28 mouse cellular contexts compared by ENCODE assay signal in the genomic region with DNA sequence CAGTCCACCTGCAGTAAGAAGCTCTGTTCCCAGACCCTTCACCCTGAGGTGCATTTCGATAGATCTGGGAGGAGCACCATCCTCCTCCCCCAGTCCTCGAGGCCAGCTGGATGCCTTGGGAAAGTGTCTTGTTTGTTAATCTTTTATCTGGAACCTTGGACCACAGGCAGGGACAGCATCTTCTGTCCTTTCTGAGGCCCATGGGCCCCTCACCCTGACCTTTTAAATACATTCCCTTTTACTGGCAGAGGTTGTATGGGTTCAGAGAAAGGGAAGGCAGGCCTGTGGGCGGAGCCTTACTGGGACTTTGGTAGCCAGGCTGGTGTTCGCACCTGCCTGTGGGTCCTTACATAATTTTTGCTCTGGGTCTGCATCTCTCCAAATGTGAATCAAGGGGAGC. TPM values are rescaled to one million over a fixed set of nuclear protein-coding genes. Genes with fewer than 3 reads are reported as not detected.
DNase-seq lines count a peak whose midpoint lies in the region; ATAC-seq lines count a peak whose summit lies in the region.
"Had no signal": no experiment of that assay in that cellular context is flagged by ENCODE, and none has a peak within 500 bp of the region (broad histone marks: within the 10 kb centered on the region; RNA-seq: fewer than 3 reads in every experiment).

No protein-coding gene starts in this region.

- peaks cover 12% of the 10 kb centered on the region for H3K4me1 ChIP-seq in kidney, embryonic 16.5 days (ENCODE audit: insufficient read depth, low read length)

- peak overlapping the region; percentile 76 for H3K27ac ChIP-seq in kidney, embryonic 16.5 days (ENCODE audit: low read length)
- H3K27ac ChIP-seq: embryonic facial prominence, embryonic 13.5 days; forebrain, embryonic 13.5 days; gastrocnemius, adult 2 months; hindbrain, postnatal 0 days; limb, embryonic 10.5 days; liver, embryonic 15.5 days; lung, embryonic 15.5 days; midbrain, embryonic 15.5 days; neural tube, embryonic 13.5 days; stomach, postnatal 0 days had no signal

- ATAC-seq in kidney, embryonic 16.5 days (ENCODE audit: low FRiP score, low TSS enrichment) = peak; percentile 40
- ATAC-seq: forebrain, embryonic 13.5 days; hindbrain, postnatal 0 days; intestine, embryonic 16.5 days; midbrain, embryonic 15.5 days; Patski had no signal

- no peaks in the 10 kb centered on the region for H3K9me3 ChIP-seq in kidney, embryonic 16.5 days (ENCODE audit: low read length)
- H3K9me3 ChIP-seq: embryonic facial prominence, embryonic 13.5 days; forebrain, embryonic 13.5 days; heart, embryonic 12.5 days; limb, embryonic 10.5 days; liver, embryonic 15.5 days; lung, embryonic 15.5 days; midbrain, embryonic 15.5 days; neural tube, embryonic 13.5 days had no signal

- H3K9ac ChIP-seq in kidney, embryonic 16.5 days (replicated peaks; ENCODE audit: low read length) = no peak overlapping the region
- H3K9ac ChIP-seq: embryonic facial prominence, embryonic 13.5 days; forebrain, embryonic 13.5 days; heart, embryonic 12.5 days; liver, embryonic 15.5 days; lung, embryonic 15.5 days; midbrain, embryonic 15.5 days; neural tube, embryonic 13.5 days had no signal

- 64% methylated on average over 4 of the region's 4 CpGs for WGBS in kidney, embryonic 16.5 days

- DNase-seq in ovary, postnatal 36 days (ENCODE audit: low spot score) = peak; percentile 39
- DNase-seq in ovary, postnatal 14 days (ENCODE audit: low spot score) = no peak
- peak; percentile 40 to 65 for DNase-seq in kidney, postnatal 4 days
- DNase-seq in heart, adult 18-20 months = no peak
- no peak for DNase-seq in heart, postnatal 4 days
- no peak for DNase-seq in layer of hippocampus, adult 9-11 months
- DNase-seq: B cell, adult 2 months; cerebellum, adult 18-20 months; cerebellum, postnatal 14 days; gastrocnemius, adult 2 months; liver; lung, postnatal 36 days; thymus, postnatal 14 days had no signal

- H3K27me3 ChIP-seq in kidney, embryonic 16.5 days (ENCODE audit: insufficient read depth, low read length) = peaks cover 23% of the 10 kb centered on the region
- H3K27me3 ChIP-seq: CH12.LX, Patski had no signal

- H3K36me3 ChIP-seq in kidney, embryonic 16.5 days (ENCODE audit: insufficient read depth, low read length) = no peaks in the 10 kb centered on the region
- H3K36me3 ChIP-seq: embryonic facial prominence, embryonic 13.5 days; heart, embryonic 12.5 days; limb, embryonic 10.5 days; liver, embryonic 15.5 days; lung, embryonic 15.5 days; midbrain, embryonic 15.5 days; neural tube, embryonic 13.5 days had no signal

- no peak overlapping the region for H3K4me3 ChIP-seq in kidney, embryonic 16.5 days (ENCODE audit: low read length)
- H3K4me3 ChIP-seq: embryonic facial prominence, embryonic 13.5 days; forebrain, embryonic 13.5 days; gastrocnemius, adult 2 months; heart, embryonic 12.5 days; limb, embryonic 10.5 days; liver, embryonic 15.5 days; lung, embryonic 15.5 days; midbrain, embryonic 15.5 days; myocyte; neural tube, embryonic 13.5 days had no signal

- no peak overlapping the region; the same call in 1 of the 2 replicates for H3K4me2 ChIP-seq in kidney, embryonic 16.5 days (replicated peaks; ENCODE audit: low read depth, low read length)
- H3K4me2 ChIP-seq: embryonic facial prominence, embryonic 13.5 days; forebrain, embryonic 13.5 days; heart, embryonic 12.5 days; liver, embryonic 15.5 days; lung, embryonic 15.5 days; midbrain, embryonic 15.5 days; neural tube, embryonic 13.5 days had no signal

RNA-seq across cellular contexts. Expression of a gene that starts 3.3 kb away (rescaled TPM):
- 31.2 and 34.5 TPM in 2 replicates for polyA plus RNA-seq in kidney, embryonic 16.5 days (2015; fragmentation: Nextera tagmentation; extraction: Ambion mirVana)
- total RNA-seq in heart, adult 18-20 months (2021) = 1 to 10 TPM in 1 of 2 experiments, under 1 TPM in 1; 0.55 to 1.3 TPM
- under 1 TPM; 0.43 to 0.68 TPM for total RNA-seq in heart, postnatal 4 days (2021)
- polyA plus RNA-seq: Patski had no signal

RNA-seq across cellular contexts. Expression of a gene that starts 29.4 kb away (rescaled TPM):
- polyA plus RNA-seq in kidney, embryonic 16.5 days (2015; fragmentation: Nextera tagmentation; extraction: Ambion mirVana) = 50.0 and 52.6 TPM in 2 replicates
- total RNA-seq in heart, adult 18-20 months (2021) = 100 to 1,000 TPM; 145 to 150 TPM
- 100 to 1,000 TPM; 103 to 108 TPM for total RNA-seq in heart, postnatal 4 days (2021)

RNA-seq across cellular contexts. Expression of a gene that starts 58.0 kb away (rescaled TPM):
- 76.1 and 77.1 TPM in 2 replicates for polyA plus RNA-seq in kidney, embryonic 16.5 days (2015; fragmentation: Nextera tagmentation; extraction: Ambion mirVana)
- 100 to 1,000 TPM; 122 to 123 TPM for total RNA-seq in heart, adult 18-20 months (2021)
- total RNA-seq in heart, postnatal 4 days (2021) = 10 to 100 TPM; 51.3 to 53.5 TPM

Comparison
In these comparisons a context has a peak if more than half of its experiments do, and no peak if none do; other contexts are left out.
1. DNase-seq: peak in ovary, postnatal 36 days (single experiment) and kidney, postnatal 4 days (2 of 2); none in ovary, postnatal 14 days (single experiment), heart, adult 18-20 months (0 of 2), heart, postnatal 4 days (single experiment) and layer of hippocampus, adult 9-11 months (single experiment).